ENCODE assay signal across 31 mouse cellular contexts in genomic region chr4:59043074-59043473, GRCm38 (mm10). TPM values are rescaled to one million over a fixed set of nuclear protein-coding genes. Genes with fewer than 3 reads are reported as not detected.
A peak's percentile ranks its signal among the peaks of the same experiment; 100 is the strongest.
DNase-seq lines count a peak whose midpoint lies in the region; ATAC-seq and TF ChIP-seq lines count a peak whose summit lies in the region.
"Had no signal": no experiment of that assay in that cellular context is flagged by ENCODE, and none has a peak within 500 bp of the region (broad histone marks: within the 10 kb centered on the region; RNA-seq: fewer than 3 reads in every experiment).

No protein-coding gene starts in this region.

- peak; percentile 77 for ATAC-seq in megakaryocyte, adult 5-6 weeks (ENCODE audit: poor library complexity, severe bottlenecking)
- ATAC-seq in cerebellum, adult (ENCODE audit: insufficient number of reproducible peaks, low FRiP score, low TSS enrichment): no peak
- ATAC-seq: activated CD4-positive, CD25-positive, alpha-beta regulatory T cell, adult 4 months; forebrain, postnatal 0 days; hindbrain, postnatal 0 days; intestine, embryonic 15.5 days; midbrain, embryonic 16.5 days had no signal

- H3K4me3 ChIP-seq in layer of hippocampus, adult 2 months: no peak overlapping the region
- H3K4me3 ChIP-seq: embryonic facial prominence, embryonic 10.5 days; embryonic facial prominence, embryonic 15.5 days; forebrain, embryonic 12.5 days; heart, embryonic 10.5 days; hindbrain, embryonic 12.5 days; intestine, embryonic 15.5 days; limb, embryonic 10.5 days; limb, embryonic 15.5 days; liver, embryonic 13.5 days; myocyte; neural tube, embryonic 13.5 days had no signal

- 0 out of 2 replicates have a peak, but pooled peaks have one; percentile 10 for TF ChIP-seq CTCF in layer of hippocampus, adult 2 months (conservative IDR thresholded peaks at IDR 0.05)

- no peak for DNase-seq in layer of hippocampus, adult 2 months (ENCODE audit: low spot score in 2 of 2)
- no peak for DNase-seq in layer of hippocampus, adult 9-10 months (ENCODE audit: low spot score)
- DNase-seq in spleen, postnatal 36 days (ENCODE audit: low spot score in 2 of 2): peak; percentile 43 to 54
- DNase-seq in spleen, postnatal 14 days (ENCODE audit: low spot score in 2 of 2): no peak
- no peak for DNase-seq in neural tube, embryonic 10.5 days (ENCODE audit: extremely low spot score, low spot score)
- DNase-seq: adrenal gland, postnatal 10 days; cerebellum, adult 18-20 months; cerebellum, postnatal 14 days; forebrain, postnatal 0 days; gastrocnemius, postnatal 10 days; heart, postnatal 36 days; kidney, adult 2 months; liver, embryonic 13.5 days; lung, postnatal 10 days; right cerebral cortex, postnatal 4 days had no signal

- H3K27ac ChIP-seq in layer of hippocampus, adult 2 months: no peak overlapping the region
- H3K27ac ChIP-seq: embryonic facial prominence, embryonic 10.5 days; embryonic facial prominence, embryonic 15.5 days; forebrain, embryonic 12.5 days; heart, embryonic 10.5 days; hindbrain, embryonic 12.5 days; hindbrain, postnatal 0 days; intestine, embryonic 15.5 days; limb, embryonic 10.5 days; limb, embryonic 15.5 days; liver, embryonic 13.5 days; neural tube, embryonic 13.5 days had no signal

RNA-seq across cellular contexts. Expression of gene Gng10, which starts 8.2 kb away (rescaled TPM):
- 10 to 100 TPM; 91.0 to 93.5 TPM for total RNA-seq in layer of hippocampus, adult 2 months (2021)
- 266 and 325 TPM in 2 replicates for total RNA-seq in megakaryocyte, adult 5-6 weeks (2015)
- 179 and 182 TPM in 2 replicates for total RNA-seq in megakaryocyte, adult 5-6 weeks (2017)

RNA-seq across cellular contexts. Expression of gene Gm20503, which starts 40.1 kb away (rescaled TPM):
- total RNA-seq in layer of hippocampus, adult 2 months (2021): 1 to 10 TPM in 1 of 2 experiments, not detected in 1; 2.5 TPM
- total RNA-seq in megakaryocyte, adult 5-6 weeks (2015): not detected in 2 replicates
- total RNA-seq in megakaryocyte, adult 5-6 weeks (2017): not detected in 2 replicates
- total RNA-seq: ES-E14; forebrain, postnatal 0 days; hindbrain, postnatal 0 days had no signal

RNA-seq across cellular contexts. Expression of gene Dnajc25, which starts 48.2 kb away (rescaled TPM):
- 1 to 10 TPM; 5.5 to 6.1 TPM for total RNA-seq in layer of hippocampus, adult 2 months (2021)
- total RNA-seq in megakaryocyte, adult 5-6 weeks (2015): 11.2 and 11.8 TPM in 2 replicates
- total RNA-seq in megakaryocyte, adult 5-6 weeks (2017): 13.0 and 14.6 TPM in 2 replicates

RNA-seq across cellular contexts. Expression of gene Ptgr1, which starts 56.2 kb away (rescaled TPM):
- 1 to 10 TPM; 3.2 to 3.3 TPM for total RNA-seq in layer of hippocampus, adult 2 months (2021)
- 33.1 and 36.4 TPM in 2 replicates for total RNA-seq in megakaryocyte, adult 5-6 weeks (2015)
- 25.7 and 29.0 TPM in 2 replicates for total RNA-seq in megakaryocyte, adult 5-6 weeks (2017)

Comparison
In these comparisons a context has a peak if more than half of its experiments do, and no peak if none do; other contexts are left out.
1. DNase-seq: peak in spleen, postnatal 36 days (2 of 2); none in layer of hippocampus, adult 2 months (0 of 2), layer of hippocampus, adult 9-10 months (single experiment), spleen, postnatal 14 days (0 of 2) and neural tube, embryonic 10.5 days (single experiment).